ENCODE assay signal across 20 mouse cellular contexts in the genomic region with DNA sequence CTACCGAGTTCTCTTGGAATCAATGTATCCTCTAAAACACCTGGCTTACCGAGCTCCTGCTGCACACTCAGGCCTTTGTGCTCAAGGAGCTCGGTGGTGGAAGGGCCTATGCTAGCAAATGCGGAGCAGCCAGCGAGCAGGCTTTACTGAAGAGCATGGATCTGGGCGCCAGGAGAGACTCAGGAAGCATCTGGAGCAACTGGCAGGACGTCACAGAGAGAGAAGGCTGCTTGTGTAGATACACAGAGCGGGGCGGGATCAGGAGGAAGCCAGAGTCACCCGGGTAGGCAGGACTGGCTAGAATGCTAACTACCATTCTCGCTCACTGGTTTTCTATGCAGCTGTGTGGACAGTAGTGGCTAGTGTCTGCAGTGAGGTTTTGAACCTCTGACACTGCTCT. TPM values are rescaled to one million over a fixed set of nuclear protein-coding genes. Genes with fewer than 3 reads are reported as not detected.
DNase-seq lines count a peak whose midpoint lies in the region; ATAC-seq and TF ChIP-seq lines count a peak whose summit lies in the region.
"Had no signal": no experiment of that assay in that cellular context is flagged by ENCODE, and none has a peak within 500 bp of the region (broad histone marks: within the 10 kb centered on the region; RNA-seq: fewer than 3 reads in every experiment).

No protein-coding gene starts in this region.

- peaks cover 29% of the 10 kb centered on the region for H3K4me1 ChIP-seq in heart, embryonic 16.5 days (ENCODE audit: control insufficient read depth, insufficient read depth, low read length)
- H3K4me1 ChIP-seq in lung, embryonic 14.5 days (ENCODE audit: insufficient read depth), result peaks cover 39% of the 10 kb centered on the region
- peaks cover 51% of the 10 kb centered on the region for H3K4me1 ChIP-seq in embryonic facial prominence, embryonic 12.5 days
- H3K4me1 ChIP-seq in embryonic facial prominence, embryonic 15.5 days, result peaks cover 50% of the 10 kb centered on the region

- DNase-seq in heart, postnatal 4 days, result no peak
- DNase-seq in lung, embryonic 14.5 days, result peak; percentile 63
- DNase-seq in lung, postnatal 14 days, result no peak
- DNase-seq in left cerebral cortex, adult 18-20 months (ENCODE audit: low spot score in 2 of 2), result no peak
- DNase-seq: adrenal gland, postnatal 14 days; cerebellum, adult 11-12 months; cerebellum, postnatal 25 days; gastrocnemius, postnatal 14 days; kidney, adult 2 months; kidney, postnatal 25 days; thymus, postnatal 14 days had no signal

- no peak overlapping the region for H3K27ac ChIP-seq in heart, embryonic 16.5 days (ENCODE audit: low read length)
- no peak overlapping the region for H3K27ac ChIP-seq in lung, embryonic 14.5 days (ENCODE audit: low read depth)
- H3K27ac ChIP-seq in embryonic facial prominence, embryonic 12.5 days, result peak overlapping the region; percentile 36; the same call in 1 of the 2 replicates
- H3K27ac ChIP-seq in embryonic facial prominence, embryonic 15.5 days (replicated peaks), result 0 out of 2 replicates have a peak overlapping the region, but pooled peaks have one; percentile 55
- H3K27ac ChIP-seq: heart, embryonic 15.5 days; hindbrain, postnatal 0 days had no signal

- no peak overlapping the region for H3K4me2 ChIP-seq in heart, embryonic 16.5 days (ENCODE audit: low read depth, low read length)
- H3K4me2 ChIP-seq in lung, embryonic 14.5 days, result no peak overlapping the region
- no peak overlapping the region for H3K4me2 ChIP-seq in embryonic facial prominence, embryonic 12.5 days (replicated peaks)
- no peak overlapping the region for H3K4me2 ChIP-seq in embryonic facial prominence, embryonic 15.5 days (replicated peaks)
- H3K4me2 ChIP-seq: heart, embryonic 15.5 days had no signal

- TF ChIP-seq CTCF in lung, embryonic 14.5 days (IDR thresholded peaks at IDR 0.05; ENCODE audit: low read depth), result no peak

- H3K36me3 ChIP-seq in heart, embryonic 16.5 days (ENCODE audit: control insufficient read depth, insufficient read depth), result no peaks in the 10 kb centered on the region
- H3K36me3 ChIP-seq in lung, embryonic 14.5 days (ENCODE audit: insufficient read depth), result no peaks in the 10 kb centered on the region
- no peaks in the 10 kb centered on the region for H3K36me3 ChIP-seq in embryonic facial prominence, embryonic 12.5 days
- no peaks in the 10 kb centered on the region for H3K36me3 ChIP-seq in embryonic facial prominence, embryonic 15.5 days
- H3K36me3 ChIP-seq: forebrain, embryonic 10.5 days; heart, embryonic 15.5 days had no signal

- H3K27me3 ChIP-seq in heart, embryonic 16.5 days (ENCODE audit: control insufficient read depth, insufficient read depth, low read length), result no peaks in the 10 kb centered on the region
- no peaks in the 10 kb centered on the region for H3K27me3 ChIP-seq in lung, embryonic 14.5 days (ENCODE audit: insufficient read depth, low read length)
- H3K27me3 ChIP-seq in embryonic facial prominence, embryonic 12.5 days, result no peaks in the 10 kb centered on the region
- no peaks in the 10 kb centered on the region for H3K27me3 ChIP-seq in embryonic facial prominence, embryonic 15.5 days
- H3K27me3 ChIP-seq: heart, embryonic 15.5 days; Patski had no signal

- no peak overlapping the region for H3K9ac ChIP-seq in heart, embryonic 16.5 days (ENCODE audit: low read length)
- H3K9ac ChIP-seq in lung, embryonic 14.5 days, result no peak overlapping the region
- no peak overlapping the region for H3K9ac ChIP-seq in embryonic facial prominence, embryonic 12.5 days
- H3K9ac ChIP-seq in embryonic facial prominence, embryonic 15.5 days, result no peak overlapping the region
- H3K9ac ChIP-seq: heart, embryonic 15.5 days had no signal

- no peaks in the 10 kb centered on the region for H3K9me3 ChIP-seq in heart, embryonic 16.5 days (replicated peaks; ENCODE audit: control insufficient read depth, low read length)
- no peaks in the 10 kb centered on the region for H3K9me3 ChIP-seq in lung, embryonic 14.5 days (ENCODE audit: low read depth, low read length)
- H3K9me3 ChIP-seq in embryonic facial prominence, embryonic 12.5 days, result no peaks in the 10 kb centered on the region
- H3K9me3 ChIP-seq in embryonic facial prominence, embryonic 15.5 days (replicated peaks), result no peaks in the 10 kb centered on the region
- H3K9me3 ChIP-seq: forebrain, embryonic 10.5 days; heart, embryonic 15.5 days; megakaryocyte, embryonic 14.5 days had no signal

- peak; percentile 40; the same call in 1 of the 2 replicates for ATAC-seq in heart, embryonic 16.5 days (replicated peaks; ENCODE audit: extremely low read depth, insufficient read depth, low FRiP score)
- peak; percentile 16; the same call in 1 of the 2 replicates for ATAC-seq in lung, embryonic 14.5 days (ENCODE audit: insufficient read depth)
- no peak for ATAC-seq in embryonic facial prominence, embryonic 12.5 days (ENCODE audit: insufficient number of reproducible peaks, insufficient read depth, low FRiP score, low TSS enrichment)
- ATAC-seq in embryonic facial prominence, embryonic 15.5 days (ENCODE audit: insufficient number of reproducible peaks, low FRiP score, low TSS enrichment, low read depth), result no peak
- ATAC-seq: activated CD4-positive, CD25-positive, alpha-beta regulatory T cell, adult 4 months; hindbrain, postnatal 0 days; Patski had no signal

- no peak overlapping the region for H3K4me3 ChIP-seq in heart, embryonic 16.5 days (ENCODE audit: low read length)
- H3K4me3 ChIP-seq in lung, embryonic 14.5 days (ENCODE audit: low read depth, low read length), result no peak overlapping the region
- H3K4me3 ChIP-seq in embryonic facial prominence, embryonic 12.5 days, result no peak overlapping the region
- H3K4me3 ChIP-seq in embryonic facial prominence, embryonic 15.5 days (replicated peaks), result no peak overlapping the region
- H3K4me3 ChIP-seq: forebrain, embryonic 10.5 days; heart, embryonic 15.5 days; megakaryocyte, embryonic 14.5 days had no signal

- WGBS in heart, embryonic 16.5 days, result 65% methylated on average over 11 of the region's 11 CpGs
- WGBS in lung, embryonic 14.5 days, result 50% methylated on average over 11 of the region's 11 CpGs
- WGBS in embryonic facial prominence, embryonic 12.5 days, result 58% methylated on average over 11 of the region's 11 CpGs
- 44% methylated on average over 11 of the region's 11 CpGs for WGBS in embryonic facial prominence, embryonic 15.5 days

RNA-seq across cellular contexts. Expression of a gene that starts 16.3 kb away (rescaled TPM):
- 101 and 112 TPM in 2 replicates for polyA plus RNA-seq in heart, embryonic 16.5 days (2015; fragmentation: Nextera tagmentation; extraction: Ambion mirVana)
- 10 to 100 TPM; 71.9 to 73.4 TPM for total RNA-seq in heart, postnatal 4 days (2021)
- polyA plus RNA-seq in lung, embryonic 14.5 days (2014; fragmentation: Nextera tagmentation; extraction: Ambion mirVana), result 90.2 and 93.2 TPM in 2 replicates
- polyA plus RNA-seq in embryonic facial prominence, embryonic 12.5 days (2016; fragmentation: Nextera tagmentation; extraction: Ambion mirVana), result 134 and 140 TPM in 2 replicates
- 123 and 138 TPM in 2 replicates for polyA plus RNA-seq in embryonic facial prominence, embryonic 15.5 days (2015; fragmentation: Nextera tagmentation; extraction: Ambion mirVana)
- 10 to 100 TPM; 73.7 to 85.4 TPM for total RNA-seq in left cerebral cortex, adult 18-20 months (2021)

Comparison
In these comparisons a context has a peak if more than half of its experiments do, and no peak if none do; other contexts are left out.
1. ATAC-seq: peak in heart, embryonic 16.5 days (single experiment) and lung, embryonic 14.5 days (single experiment); none in embryonic facial prominence, embryonic 12.5 days (single experiment) and embryonic facial prominence, embryonic 15.5 days (single experiment).
2. H3K27ac ChIP-seq: peak in embryonic facial prominence, embryonic 12.5 days (single experiment) and embryonic facial prominence, embryonic 15.5 days (single experiment); none in heart, embryonic 16.5 days (single experiment) and lung, embryonic 14.5 days (single experiment).